Mouse (Mus musculus) testis, postnatal 10 days (tissue): Measurements from ENCODE around the gene Olfml3.

ENCODE experiments used
- DNase-seq: peaks from one replicate; pipeline ENCODE4 v3.0.0; 2021; ENCODE audit warnings: low spot score

Olfml3 gene

GRCm38 (mm10) chr3:103705426-103705825, 32.4 kb downstream of the Olfml3 start:
- DNase-seq = no peak

GRCm38 (mm10) chr3:103704661-103705060, 33.1 kb downstream of the Olfml3 start:
- DNase-seq = peak; percentile 31

GRCm38 (mm10) chr3:103696388-103696925, 41.3 kb downstream of the Olfml3 start:
- DNase-seq = peak; percentile 8

DNA sequence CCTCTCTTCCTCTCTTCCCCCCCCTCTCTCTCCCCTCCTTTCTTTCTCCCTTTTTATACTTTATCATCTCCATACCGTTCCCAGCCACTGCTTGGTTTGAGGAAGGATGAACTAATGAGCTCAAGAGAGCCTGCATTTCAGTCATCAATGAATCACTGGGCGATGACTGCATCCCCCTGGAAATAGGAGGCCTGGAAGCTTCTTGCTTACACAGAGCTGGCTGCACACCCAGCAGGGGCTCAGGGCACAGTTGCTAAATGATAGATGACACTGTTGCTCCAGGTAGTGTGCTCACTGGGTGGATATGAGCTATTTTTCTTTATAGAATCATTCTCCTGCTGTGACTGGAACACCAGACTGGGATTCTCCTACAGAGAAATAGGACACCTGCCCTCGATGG, 42.2 kb downstream of the Olfml3 start:
- DNase-seq = peak; percentile 13

DNA sequence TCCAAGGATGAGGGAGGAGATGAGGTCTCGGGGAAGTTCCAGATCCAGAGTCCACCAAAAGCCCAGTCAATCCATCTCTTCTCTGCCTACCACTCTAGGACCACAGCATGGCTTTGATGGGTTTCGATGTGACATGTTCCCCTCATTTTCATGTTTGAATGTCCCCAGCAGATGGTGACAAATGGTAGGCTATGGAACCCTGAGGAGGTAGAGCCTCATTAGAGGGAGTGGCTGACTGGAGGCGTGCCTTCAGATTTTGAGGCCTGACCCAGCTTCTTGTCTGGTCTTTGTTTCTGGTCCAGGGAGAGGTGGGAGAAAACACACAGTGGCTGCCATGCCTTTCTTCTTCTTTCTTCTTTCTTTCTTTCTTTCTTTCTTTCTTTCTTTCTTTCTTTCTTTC, 47.3 kb downstream of the Olfml3 start:
- peak; percentile 37 for DNase-seq

GRCm38 (mm10) chr3:103689043-103689442, 48.8 kb downstream of the Olfml3 start:
- DNase-seq = peak; percentile 18

GRCm38 (mm10) chr3:103683966-103684319, 53.9 kb downstream of the Olfml3 start:
- DNase-seq = peak; percentile 12

GRCm38 (mm10) chr3:103683234-103683965, 54.4 kb downstream of the Olfml3 start:
- peak; percentile 38 for DNase-seq

- peak; percentile 23 for DNase-seq
Measured at GRCm38 (mm10) chr3:103682473-103682872, 55.3 kb downstream of the Olfml3 start.

- peak; percentile 30 for DNase-seq
Measured at GRCm38 (mm10) chr3:103678811-103679210, 59.0 kb downstream of the Olfml3 start.

DNA sequence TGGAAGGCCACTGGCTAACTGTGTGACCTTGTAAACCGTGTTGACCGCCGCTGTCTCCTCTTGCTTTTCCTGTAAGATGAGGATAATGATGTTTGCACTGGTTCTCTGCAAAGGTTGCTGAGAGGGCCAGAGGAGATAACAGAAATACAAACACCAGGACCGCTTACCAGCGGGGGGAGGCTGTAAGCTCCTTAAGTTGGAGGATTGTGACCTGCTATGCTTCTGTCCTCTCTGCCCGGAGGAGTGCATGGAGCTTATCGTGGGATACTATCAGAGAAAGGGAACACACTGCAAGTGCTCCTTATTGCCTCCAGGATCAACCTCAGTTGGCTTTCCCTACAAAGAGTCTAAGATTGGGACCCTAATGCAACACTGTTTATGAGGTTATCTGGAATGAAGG, 65.1 kb downstream of the Olfml3 start:
- no peak for DNase-seq
